Mouse (Mus musculus) Patski (cell line): ENCODE measurements around the gene Arntl2. TPM values are rescaled to one million over a fixed set of nuclear protein-coding genes. Genes with fewer than 3 reads are reported as not detected.

Experiments used
- ATAC-seq: fragments of 100-300 bp; one replicate; pipeline ENCODE4 v1.8.0; 2021
- CTCF ChIA-PET: fragments of 350-600 bp; sonication (Branson Sonifier 250); formaldehyde crosslinking; loops from one replicate; lab custom pipeline; 2022; ENCODE audit warnings: inconsistent platforms; lab: Charles Lee
- POLR2A ChIA-PET: fragments of 350-600 bp; sonication (Branson Sonifier 250); formaldehyde crosslinking; loops from one replicate; lab custom pipeline; 2022; ENCODE audit warnings: antibody characterized with exemption, inconsistent platforms; lab: Charles Lee
- DNase-seq: peaks from one replicate; pipeline ENCODE4 v3.0.0-alpha.2; 2011; ENCODE audit warnings: low read depth, low spot score
- H3K27me3 ChIP-seq: fragments of 371-371 bp; one replicate; pipeline ENCODE4 v1.5.1; 2021
- CTCF ChIP-seq: fragments of 100-300 bp; IDR thresholded peaks from one replicate; pipeline ENCODE4 v1.5.1; 2021
- in situ Hi-C: fragments of 300-500 bp; cut with MboI; formaldehyde crosslinking; loops from 3 replicates; pipeline ENCODE4 v1.11.1; 2018; ENCODE audit warnings: low pct_unique_long_range_greater_than_20kb, mixed read lengths
- polyA plus RNA-seq: library from polyadenylated mRNA; unstranded; gene quantifications from one replicate; pipeline ENCODE4 v1.2.3, GENCODE M21; 2021

Arntl2 gene
- polyA plus RNA-seq, 1 experiment from 2014 or later = 8.1 TPM

- POLR2A ChIA-PET = no interaction called here
- CTCF ChIA-PET = interaction anchor here (2.0 kb wide), 1 partner anchor 16 kb away, joined by 7 read pairs; no protein-coding TSS in a partner anchor
- in situ Hi-C loops = no loop called here
- TF ChIP-seq CTCF = no peak
- no peaks in the 10 kb centered on the region for H3K27me3 ChIP-seq
- DNase-seq = no peak
- ATAC-seq = peak; percentile 87
Measured at GRCm38 (mm10) chr6:146776610-146777389, 19.1 kb upstream of the Arntl2 start.

- no peak for TF ChIP-seq CTCF
- ATAC-seq (no peak), DNase-seq (no peak)
- ChIA-PET POLR2A (no interaction called here), CTCF (interaction anchor here (1.2 to 2.9 kb wide), 3 partner anchors 14 to 16 kb away, joined by 3 to 11 read pairs (median 5); no protein-coding TSS in a partner anchor)
- H3K27me3 ChIP-seq = no peaks in the 10 kb centered on the region
- in situ Hi-C loops = no loop called here
Measured at GRCm38 (mm10) chr6:146778055-146778454, 17.8 kb upstream of the Arntl2 start.

GRCm38 (mm10) chr6:146781566-146781965, 14.3 kb upstream of the Arntl2 start:
- ChIA-PET POLR2A (interaction anchor here (1.2 kb wide), 1 partner anchor 12 kb away, joined by 3 read pairs; no protein-coding TSS in a partner anchor), CTCF (interaction anchor here (1.3 kb wide), 1 partner anchor 12 kb away, joined by 3 read pairs; no protein-coding TSS in a partner anchor)
- no peak for ATAC-seq
- no peaks in the 10 kb centered on the region for H3K27me3 ChIP-seq
- in situ Hi-C loops = no loop called here
- no peak for TF ChIP-seq CTCF
- DNase-seq = no peak

GRCm38 (mm10) chr6:146793527-146793926, 2.3 kb upstream of the Arntl2 start:
- in situ Hi-C loops = no loop called here
- TF ChIP-seq CTCF = no peak
- ChIA-PET POLR2A (interaction anchor here (0.7 kb wide), 1 partner anchor 12 kb away, joined by 3 read pairs; no protein-coding TSS in a partner anchor), CTCF (interaction anchor here (1.1 to 1.7 kb wide), 5 partner anchors 9 to 146 kb away, joined by 3 to 11 read pairs (median 7); no protein-coding TSS in a partner anchor)
- ATAC-seq (peak; percentile 74), DNase-seq (peak; percentile 54)
- no peaks in the 10 kb centered on the region for H3K27me3 ChIP-seq

- in situ Hi-C loops = no loop called here
- H3K27me3 ChIP-seq = no peaks in the 10 kb centered on the region
- ATAC-seq (peak; percentile 17), DNase-seq (no peak)
- POLR2A ChIA-PET = no interaction called here
- no peak for TF ChIP-seq CTCF
- CTCF ChIA-PET = no interaction called here
Measured at GRCm38 (mm10) chr6:146795166-146795923, 510 bp upstream of the Arntl2 start.

- ChIA-PET CTCF (interaction anchor here (0.6 to 2.3 kb wide), 2 partner anchors 36 to 524 kb away, joined by 3 to 7 read pairs; no protein-coding TSS in a partner anchor), POLR2A (interaction anchor here (0.7 kb wide), 1 partner anchor 15 kb away, joined by 3 read pairs; no protein-coding TSS in a partner anchor)
- TF ChIP-seq CTCF = no peak
- ATAC-seq (no peak), DNase-seq (no peak)
- in situ Hi-C loops = no loop called here
- H3K27me3 ChIP-seq = no peaks in the 10 kb centered on the region
Measured at GRCm38 (mm10) chr6:146797446-146797845, 1.6 kb downstream of the Arntl2 start.

GRCm38 (mm10) chr6:146809991-146810390, 14.1 kb downstream of the Arntl2 start:
- CTCF ChIA-PET = no interaction called here
- in situ Hi-C loops = loop anchor here (25.0 kb wide), 2 partner anchors 1002 to 1152 kb away; no protein-coding TSS in a partner anchor
- ATAC-seq (no peak), DNase-seq (no peak)
- POLR2A ChIA-PET = no interaction called here
- TF ChIP-seq CTCF = no peak
- H3K27me3 ChIP-seq = no peaks in the 10 kb centered on the region

- no peaks in the 10 kb centered on the region for H3K27me3 ChIP-seq
- in situ Hi-C loops = loop anchor here (25.0 kb wide), 2 partner anchors 999 to 1149 kb away; no protein-coding TSS in a partner anchor
- TF ChIP-seq CTCF = no peak
- ATAC-seq (no peak), DNase-seq (no peak)
- ChIA-PET POLR2A (interaction anchor here (0.6 kb wide), 1 partner anchor 16 kb away, joined by 3 read pairs; no protein-coding TSS in a partner anchor), CTCF (interaction anchor here (0.9 to 1.8 kb wide), 3 partner anchors 12 to 51 kb away, joined by 3 to 5 read pairs (median 4); no protein-coding TSS in a partner anchor)
Measured at GRCm38 (mm10) chr6:146813007-146813406, 17.2 kb downstream of the Arntl2 start.

GRCm38 (mm10) chr6:146820177-146820965, 24.5 kb downstream of the Arntl2 start:
- no peak for DNase-seq
- peak; percentile 44 for TF ChIP-seq CTCF
- ATAC-seq = peak; percentile 63
- ChIA-PET POLR2A (no interaction called here), CTCF (interaction anchor here (1.6 to 2.6 kb wide), 3 partner anchors 9 to 174 kb away, joined by 4 to 10 read pairs (median 6); no protein-coding TSS in a partner anchor)
- in situ Hi-C loops = loop anchor here (25.0 kb wide), 2 partner anchors 992 to 1142 kb away; no protein-coding TSS in a partner anchor
- H3K27me3 ChIP-seq = no peaks in the 10 kb centered on the region
